Mouse (Mus musculus): ENCODE data around the gene Coa4. TPM values are rescaled to one million over a fixed set of nuclear protein-coding genes. Genes with fewer than 3 reads are reported as not detected.
"Not testable (repeated sequence)": the region's sequence is repeated elsewhere in the genome, so short reads cannot be mapped to it uniquely, and the experiment has no call there.

The Coa4 gene
- polyA plus RNA-seq, 1 experiment: 8.8 TPM

DNA sequence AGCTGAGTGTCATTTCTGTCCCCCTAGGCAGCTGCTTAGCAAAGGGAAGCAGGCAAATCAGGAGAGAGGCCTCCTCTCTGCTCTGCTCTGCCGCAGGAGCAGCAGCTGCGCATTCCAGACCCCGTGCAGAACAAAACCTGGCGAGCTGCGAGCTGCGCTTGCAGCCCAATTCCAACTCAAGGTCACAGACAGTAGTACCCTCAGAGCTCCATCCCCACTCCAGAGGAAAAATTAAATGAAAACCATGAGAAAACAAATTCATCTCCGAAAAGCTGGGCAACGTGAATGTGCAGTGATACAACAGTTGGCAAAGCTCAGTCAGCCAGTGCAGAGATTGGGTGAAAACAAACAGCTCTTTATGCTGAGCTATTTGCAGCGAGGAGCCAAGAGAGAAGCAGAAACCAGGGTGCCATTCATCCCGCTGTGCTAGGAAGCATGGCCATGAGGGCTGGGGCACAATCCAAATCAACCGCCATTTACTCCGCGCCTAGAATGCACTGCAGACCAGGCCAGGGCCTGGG lies 18.6 kb downstream of the Coa4 start:
- DNase-seq (ENCODE audit: extremely low spot score in 1 of 2, low spot score in 1 of 2): peak; percentile 60 to 79

DNA sequence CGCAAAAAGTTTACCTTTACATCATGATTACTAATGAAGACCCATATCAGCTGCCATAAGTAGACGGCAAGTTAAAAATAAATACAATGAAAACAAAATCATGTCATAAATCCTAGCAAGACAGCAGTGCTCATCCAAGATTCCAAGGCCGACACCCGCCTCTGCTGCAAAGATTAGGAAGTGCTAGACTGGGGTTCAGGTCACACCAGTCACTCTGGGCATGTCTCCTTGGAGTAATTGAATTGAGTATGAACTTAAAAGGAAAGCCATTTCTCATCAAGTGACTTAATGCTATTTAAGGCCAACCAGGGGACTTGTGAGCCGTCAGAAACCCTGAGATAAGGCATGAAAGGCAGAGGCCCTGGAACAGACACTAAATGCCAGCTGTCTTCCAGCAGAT lies 20.4 kb downstream of the Coa4 start:
- no peak for DNase-seq (ENCODE audit: extremely low spot score in 1 of 2, low spot score in 1 of 2)

- no peak for DNase-seq (ENCODE audit: extremely low spot score in 1 of 2, low spot score in 1 of 2)
Measured at GRCm38 (mm10) chr7:100559331-100559730, 22.5 kb downstream of the Coa4 start.

DNA sequence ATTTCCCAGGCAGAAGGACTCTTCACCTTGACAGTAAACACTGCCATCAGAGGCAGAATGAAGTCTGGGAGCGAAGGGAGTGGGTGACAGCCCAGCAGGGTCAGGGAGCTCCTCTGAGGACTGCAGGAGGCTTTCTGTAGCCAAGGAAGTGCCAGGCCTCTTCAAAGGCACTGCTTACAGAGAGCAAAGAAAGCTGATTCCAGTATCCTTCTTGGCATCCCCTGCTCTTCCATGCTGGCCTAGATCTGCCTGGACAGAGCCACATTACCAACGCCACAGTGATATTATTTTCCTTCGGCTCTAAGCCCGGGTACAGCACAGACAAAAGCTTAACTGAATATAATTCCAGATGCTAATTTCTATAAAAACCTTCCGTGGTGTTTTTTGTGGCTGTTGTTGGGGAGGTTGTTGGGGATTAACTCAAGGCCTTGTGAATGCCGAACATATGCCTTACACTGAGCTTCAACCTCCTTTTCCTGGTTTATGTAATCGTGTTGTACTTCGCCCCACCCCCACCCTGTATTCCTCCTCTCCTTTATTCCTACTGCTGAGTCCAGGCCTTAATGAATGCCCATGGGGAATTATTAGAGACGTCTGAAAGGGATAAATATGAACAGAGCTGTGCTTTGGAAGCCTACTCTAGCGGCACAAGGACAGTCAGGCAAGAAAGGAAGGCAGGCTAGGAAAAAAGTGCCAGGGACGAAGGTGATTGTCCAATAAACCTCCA lies 25.2 kb downstream of the Coa4 start:
- no peak for DNase-seq (ENCODE audit: extremely low spot score in 1 of 2, low spot score in 1 of 2)

GRCm38 (mm10) chr7:100567238-100567637 lies 30.4 kb downstream of the Coa4 start:
- not testable (repeated sequence) for DNase-seq (ENCODE audit: extremely low spot score in 1 of 2, low spot score in 1 of 2)

DNA sequence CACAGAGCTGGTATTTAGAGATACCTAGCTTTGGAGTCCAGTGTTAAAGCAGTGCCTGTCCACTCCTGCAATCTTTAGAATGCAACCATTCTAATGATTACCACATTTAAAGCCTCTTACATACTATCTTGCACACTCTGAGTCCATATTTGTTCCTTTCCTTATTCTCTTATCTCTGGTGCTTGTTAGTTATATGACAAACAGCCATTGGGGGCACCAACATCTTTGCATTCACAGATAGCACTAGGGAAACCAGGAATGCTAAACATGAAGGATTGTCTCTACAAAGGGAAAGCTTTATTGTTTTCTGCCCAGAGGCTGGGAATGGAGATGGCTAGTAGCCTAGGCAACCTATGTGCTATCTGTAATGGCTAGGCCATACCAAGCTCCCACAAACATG lies 33.0 kb downstream of the Coa4 start:
- no peak for DNase-seq (ENCODE audit: extremely low spot score in 1 of 2, low spot score in 1 of 2)

GRCm38 (mm10) chr7:100570930-100571715 lies 34.3 kb downstream of the Coa4 start:
- DNase-seq (ENCODE audit: extremely low spot score in 1 of 2, low spot score in 1 of 2): no peak

DNA sequence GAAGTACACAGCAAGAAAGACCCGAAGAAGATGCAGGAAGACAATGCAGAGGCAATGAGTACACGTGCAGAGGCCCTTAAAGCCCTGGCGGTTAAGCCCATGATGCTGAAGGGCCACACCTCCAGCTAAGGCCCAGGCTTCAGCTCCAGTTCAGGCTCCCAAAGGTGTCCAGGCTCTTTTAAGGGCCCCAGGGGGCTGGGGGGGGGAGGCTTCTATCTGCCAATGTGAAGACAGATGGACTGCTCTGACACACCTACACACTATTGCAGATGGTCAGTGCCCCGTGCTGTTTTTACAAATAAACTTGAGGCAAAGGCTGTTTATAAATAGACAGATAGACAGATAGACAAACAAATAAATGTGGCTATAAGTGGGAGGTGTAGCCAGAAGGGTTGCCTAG lies 35.2 kb downstream of the Coa4 start:
- no peak for DNase-seq (ENCODE audit: extremely low spot score in 1 of 2, low spot score in 1 of 2)

- no peak for DNase-seq (ENCODE audit: extremely low spot score in 1 of 2, low spot score in 1 of 2)
Measured at GRCm38 (mm10) chr7:100572704-100573103, 35.8 kb downstream of the Coa4 start.

GRCm38 (mm10) chr7:100578794-100579193 lies 41.9 kb downstream of the Coa4 start:
- DNase-seq (ENCODE audit: extremely low spot score in 1 of 2, low spot score in 1 of 2): peak in 1 of 2 experiments; percentile 42

GRCm38 (mm10) chr7:100582235-100582634 lies 45.4 kb downstream of the Coa4 start:
- DNase-seq (ENCODE audit: extremely low spot score in 1 of 2, low spot score in 1 of 2): no peak

DNA sequence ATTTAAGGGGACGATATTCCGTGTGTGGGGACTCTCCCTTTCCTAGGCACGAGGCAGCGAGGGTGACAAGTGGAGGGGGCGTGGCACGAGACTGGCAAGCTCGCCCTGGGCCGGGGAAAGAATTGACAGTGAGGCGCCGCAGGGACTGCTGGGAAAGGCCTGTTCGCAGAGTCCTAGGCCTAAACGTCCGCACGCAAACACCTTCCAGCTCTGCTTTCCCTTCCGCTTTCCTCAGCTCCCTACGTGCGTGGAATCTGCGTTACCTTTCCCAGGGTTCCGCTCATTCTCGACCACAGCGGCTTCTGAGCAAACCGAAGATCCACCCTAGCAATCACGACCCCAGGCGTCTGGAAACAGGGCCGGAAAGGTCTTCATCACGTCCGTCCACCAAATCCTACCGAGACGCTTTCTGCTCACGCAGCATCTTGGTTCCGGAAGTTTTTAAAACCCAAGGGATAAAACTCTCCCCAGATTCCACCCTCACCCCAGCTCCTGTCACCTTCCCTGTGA lies 45.9 kb downstream of the Coa4 start:
- peak; percentile 77 to 93 for DNase-seq (ENCODE audit: extremely low spot score in 1 of 2, low spot score in 1 of 2)

GRCm38 (mm10) chr7:100589816-100590215 lies 52.9 kb downstream of the Coa4 start:
- no peak for DNase-seq (ENCODE audit: extremely low spot score in 1 of 2, low spot score in 1 of 2)

Other genes starting within 250 kb of the Coa4 start
- gene C2cd3, start 164.8 kb upstream of the Coa4 start, polyA plus RNA-seq (2012; rRNA removed): 18.0 and 20.8 TPM in 2 replicates
- 226 and 284 TPM in 2 replicates for gene Ppme1, start 164.8 kb upstream of the Coa4 start, polyA plus RNA-seq (2012; rRNA removed)
- gene Ucp3, start 64.1 kb upstream of the Coa4 start, polyA plus RNA-seq (2012; rRNA removed): 3.4 and 3.8 TPM in 2 replicates
- 39.8 and 53.5 TPM in 2 replicates for gene Ucp2, start 43.7 kb upstream of the Coa4 start, polyA plus RNA-seq (2012; rRNA removed)
- gene Dnajb13, start 22.1 kb upstream of the Coa4 start, polyA plus RNA-seq (2012; rRNA removed): 0.98 and 1.7 TPM in 2 replicates
- gene Rab6a, start 70.3 kb downstream of the Coa4 start, polyA plus RNA-seq (2012; rRNA removed): 212 and 257 TPM in 2 replicates
- 63.8 and 76.5 TPM in 2 replicates for gene Mrpl48, start 71.2 kb downstream of the Coa4 start, polyA plus RNA-seq (2012; rRNA removed)
- 397 and 493 TPM in 2 replicates for gene Plekhb1, start 125.3 kb downstream of the Coa4 start, polyA plus RNA-seq (2012; rRNA removed)
- gene Fam168a, start 169.6 kb downstream of the Coa4 start, polyA plus RNA-seq (2012; rRNA removed): 105 and 108 TPM in 2 replicates